Mouse (Mus musculus) heart, adult 2 months (tissue): ENCODE measurements around the gene Odf2.
"Not testable (repeated sequence)": the region's sequence is repeated elsewhere in the genome, so short reads cannot be mapped to it uniquely, and the experiment has no call there.

Source experiments
- CTCF ChIP-seq: fragments of 200-600 bp; IDR thresholded peaks from 2 replicates; pipeline ENCODE4 v1.8.1; 2022; ENCODE audit warnings: antibody characterized with exemption, mild to moderate bottlenecking, moderate library complexity
- POLR2A ChIP-seq: fragments of 200-500 bp; IDR thresholded peaks from 2 replicates; pipeline ENCODE4 v1.6.1; 2011; ENCODE audit warnings: mild to moderate bottlenecking, low read depth, low read length, control low read depth; ENCODE audit not compliant: insufficient read depth

GRCm38 (mm10) chr2:29908171-29908570 is 19.1 kb downstream of the Odf2 start:
- TF ChIP-seq CTCF, POLR2A: not testable (repeated sequence)
